In the genomic region with DNA sequence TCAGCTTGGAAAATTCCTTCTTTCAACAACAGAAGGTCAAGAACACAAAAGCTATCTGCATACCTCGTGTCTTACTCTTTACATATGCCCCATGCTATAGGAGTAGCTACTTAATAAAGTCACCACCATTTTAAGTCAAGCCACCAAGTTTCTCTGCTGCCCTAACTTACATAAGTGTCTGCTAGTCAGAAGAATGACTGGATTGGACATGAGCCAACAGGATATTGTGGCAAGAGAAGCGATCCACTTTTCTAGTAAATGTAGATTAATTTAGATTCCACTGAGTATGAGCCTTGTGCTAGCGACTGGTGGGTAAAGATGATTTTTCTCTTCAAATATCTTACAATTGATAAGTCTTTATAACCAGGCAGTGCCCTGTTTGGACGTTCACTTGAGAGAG, we compare ENCODE assay signal across 13 mouse cellular contexts. TPM values are rescaled to one million over a fixed set of nuclear protein-coding genes. Genes with fewer than 3 reads are reported as not detected.
"Had no signal": no experiment of that assay in that cellular context is flagged by ENCODE, and none has a peak within 500 bp of the region (broad histone marks: within the 10 kb centered on the region; RNA-seq: fewer than 3 reads in every experiment).

No protein-coding gene starts in this region.

- H3K4me1 ChIP-seq: kidney, embryonic 15.5 days; liver, embryonic 12.5 days; midbrain, embryonic 12.5 days had no signal

- H3K36me3 ChIP-seq: kidney, embryonic 15.5 days; limb, embryonic 15.5 days; liver, embryonic 12.5 days; lung, embryonic 15.5 days; midbrain, embryonic 12.5 days had no signal

- ATAC-seq: liver, embryonic 12.5 days; midbrain, embryonic 16.5 days had no signal

- H3K4me3 ChIP-seq: kidney, embryonic 15.5 days; limb, embryonic 15.5 days; liver, embryonic 12.5 days; lung, embryonic 15.5 days; midbrain, embryonic 12.5 days had no signal

- H3K27me3 ChIP-seq: limb, embryonic 15.5 days; liver, embryonic 12.5 days; lung, embryonic 15.5 days; midbrain, embryonic 12.5 days had no signal

- H3K4me2 ChIP-seq: kidney, embryonic 15.5 days; limb, embryonic 15.5 days; liver, embryonic 12.5 days; lung, embryonic 15.5 days; midbrain, embryonic 12.5 days had no signal

- DNase-seq: kidney, adult 2 months; kidney, postnatal 14 days; layer of hippocampus, postnatal 36 days; thymus, postnatal 4 days had no signal

- H3K9ac ChIP-seq: kidney, embryonic 15.5 days; limb, embryonic 15.5 days; liver, embryonic 12.5 days; lung, embryonic 15.5 days; midbrain, embryonic 12.5 days had no signal

- H3K9me3 ChIP-seq: kidney, embryonic 15.5 days; limb, embryonic 15.5 days; liver, embryonic 12.5 days; lung, embryonic 15.5 days; midbrain, embryonic 12.5 days had no signal

- H3K27ac ChIP-seq: kidney, embryonic 15.5 days; limb, embryonic 15.5 days; liver, embryonic 12.5 days; lung, embryonic 15.5 days; midbrain, embryonic 12.5 days; stomach, postnatal 0 days had no signal

RNA-seq across cellular contexts. Expression of a gene that starts 12.0 kb away (rescaled TPM):
- polyA plus RNA-seq: kidney, adult 2 months; kidney, embryonic 15.5 days; neural tube, embryonic 14.5 days had no signal

RNA-seq across cellular contexts. Expression of a gene that starts 58.8 kb away (rescaled TPM):
- polyA plus RNA-seq: kidney, adult 2 months; liver, embryonic 16.5 days had no signal
